Mouse (Mus musculus) thymus, adult 2 months (tissue): ENCODE results near the gene Ap3s2.

Experiments
- CTCF ChIP-seq: fragments of 200-500 bp; IDR thresholded peaks from 2 replicates; pipeline ENCODE4 v1.5.1; 2012; ENCODE audit warnings: mild to moderate bottlenecking, control low read depth, low read length, moderate library complexity, borderline replicate concordance; ENCODE audit not compliant: control insufficient read depth, poor library complexity, insufficient read depth; ENCODE audit errors: extremely low read depth
- POLR2A ChIP-seq: fragments of 200-500 bp; IDR thresholded peaks from 2 replicates; pipeline ENCODE4 v1.6.1; 2012; ENCODE audit warnings: mild to moderate bottlenecking, low read length, control low read depth, moderate library complexity; ENCODE audit not compliant: control insufficient read depth, poor library complexity, insufficient read depth; ENCODE audit errors: extremely low read depth

DNA sequence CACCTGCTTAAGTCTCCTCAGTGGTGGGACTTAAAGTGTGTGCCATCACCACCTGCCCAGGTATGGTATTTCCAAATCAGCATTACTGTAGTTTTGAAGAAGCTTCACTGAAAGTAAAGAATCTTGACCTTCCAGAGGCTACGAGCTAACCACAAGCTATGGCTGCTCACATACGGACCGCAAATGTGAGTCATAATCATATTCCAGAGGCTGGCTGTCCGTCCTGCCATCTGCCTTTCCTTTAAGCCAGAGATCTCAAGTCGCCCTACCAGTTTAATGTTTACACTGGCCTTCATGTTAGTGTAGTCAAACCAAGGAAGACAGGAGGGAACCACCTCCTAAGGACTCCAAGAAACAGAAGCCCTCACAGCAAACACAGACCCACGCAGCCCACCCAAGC, 38.5 kb downstream of the Ap3s2 start:
- no peak for TF ChIP-seq CTCF
- no peak for TF ChIP-seq POLR2A
